Mouse (Mus musculus) adrenal gland, postnatal 36 days (tissue): ENCODE data around the gene Lyrm4. TPM values are rescaled to one million over a fixed set of nuclear protein-coding genes. Genes with fewer than 3 reads are reported as not detected.

Experiments used
- DNase-seq, 2 experiments: peaks; one replicate each; pipeline ENCODE4 v3.0.0; 2021; ENCODE audit warnings: mixed read lengths in 1 of 2
- long read RNA-seq, 2 experiments: library from polyadenylated mRNA; stranded (forward); transcript quantifications; one replicate each; pipeline ENCODE4 v2.0.0; 2021; ENCODE audit warnings: borderline sequencing depth in 2 of 2
- total RNA-seq, 2 experiments: library from RNA; stranded (reverse); gene quantifications; 2 replicates each; pipeline ENCODE4 v1.2.3; 2021

The Lyrm4 gene
- total RNA-seq = 10 to 100 TPM; 19.0 to 22.9 TPM
- long read RNA-seq, experiment 1, transcript Lyrm4-201 (3 exons, 2,086 nt) = major isoform, 20 of 71 reads
- long read RNA-seq, experiment 1, partial matches to known transcripts = 2 of 71 reads
- long read RNA-seq, experiment 1, other reads (novel, unspliced or antisense) = 49 of 71 reads
- long read RNA-seq, experiment 2, transcript Lyrm4-201 (3 exons, 2,086 nt) = major isoform, 17 of 31 reads
- long read RNA-seq, experiment 2, partial matches to known transcripts = 0 of 31 reads
- long read RNA-seq, experiment 2, other reads (novel, unspliced or antisense) = 14 of 31 reads

DNA sequence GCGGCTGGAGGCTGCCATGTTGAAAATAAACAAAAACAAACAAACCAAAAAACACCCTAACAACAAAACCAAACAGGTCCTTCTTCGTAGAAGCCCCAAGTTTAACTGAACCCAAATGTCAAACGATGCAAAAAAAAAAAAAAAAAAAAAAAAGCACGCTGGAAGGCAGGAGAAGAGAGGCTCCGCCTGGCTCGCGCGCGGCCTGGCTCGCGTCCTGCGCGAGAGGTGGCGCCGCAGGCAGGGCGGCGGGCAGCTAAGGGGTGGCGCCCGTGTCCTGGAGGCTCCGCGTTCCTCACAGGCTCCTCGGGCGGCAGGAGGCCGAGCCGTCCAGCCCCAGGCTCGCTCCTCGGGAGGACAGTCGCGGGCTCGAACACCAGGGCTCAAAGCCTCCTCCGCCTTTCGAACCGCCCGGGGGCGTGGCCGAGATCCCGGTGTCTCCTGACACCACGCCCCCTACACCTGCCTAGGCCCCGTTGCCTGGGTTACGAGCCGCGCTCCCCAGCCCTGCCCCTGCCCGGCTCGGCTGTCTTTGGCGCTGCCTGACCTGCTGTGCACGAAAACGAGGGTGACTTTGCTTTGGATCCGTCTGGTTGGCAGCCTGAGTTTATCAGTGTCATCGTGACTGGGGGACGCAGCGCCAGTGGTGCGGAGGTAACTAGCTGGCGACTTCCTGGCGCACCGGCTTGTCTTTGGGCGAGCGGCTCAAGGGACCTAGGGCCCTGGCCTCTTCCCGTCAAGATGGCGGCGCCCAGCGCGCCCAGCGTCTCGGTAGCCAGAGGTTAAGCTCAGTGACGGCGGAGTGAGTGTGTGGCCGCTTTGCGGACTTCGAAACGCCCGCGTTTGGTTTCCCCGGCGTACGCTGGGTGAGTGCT lies at the start of gene Lyrm4, which contains the start of gene Fars2:
Lyrm4 (minus strand) TSS at position 384 of the 872 bp plus-strand sequence.
Fars2 (plus strand) TSS at position 270 of the 872 bp plus-strand sequence.
- DNase-seq = peak; percentile 99 to 100

DNA sequence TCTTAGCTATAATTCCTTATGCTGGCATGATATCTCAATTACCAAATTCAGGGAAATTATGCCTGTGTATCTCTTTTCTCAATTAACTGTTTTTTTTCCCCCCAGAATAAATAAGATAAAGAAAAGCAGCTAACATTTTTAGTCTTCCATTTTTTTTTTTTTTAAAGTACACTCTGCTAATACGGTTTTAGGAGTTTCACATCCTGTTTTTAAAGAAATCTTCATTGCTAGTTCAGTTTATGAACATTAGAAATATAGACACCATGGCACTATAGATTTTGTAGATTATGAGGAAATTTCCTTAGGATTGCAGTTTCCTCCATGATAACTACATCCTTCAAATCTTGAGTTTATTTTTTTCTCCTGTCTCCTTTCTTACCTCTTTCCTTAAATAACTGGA lies 46.6 kb upstream of the Lyrm4 start:
- DNase-seq = no peak

- DNase-seq = no peak
Measured at GRCm38 (mm10) chr13:36163411-36163810, 46.1 kb upstream of the Lyrm4 start.

GRCm38 (mm10) chr13:36156340-36156931 lies 39.1 kb upstream of the Lyrm4 start:
- DNase-seq = peak; percentile 37 to 55

- no peak for DNase-seq
Measured at GRCm38 (mm10) chr13:36152728-36153498, 35.6 kb upstream of the Lyrm4 start.

- no peak for DNase-seq
Measured at GRCm38 (mm10) chr13:36150272-36150671, 32.9 kb upstream of the Lyrm4 start.

DNA sequence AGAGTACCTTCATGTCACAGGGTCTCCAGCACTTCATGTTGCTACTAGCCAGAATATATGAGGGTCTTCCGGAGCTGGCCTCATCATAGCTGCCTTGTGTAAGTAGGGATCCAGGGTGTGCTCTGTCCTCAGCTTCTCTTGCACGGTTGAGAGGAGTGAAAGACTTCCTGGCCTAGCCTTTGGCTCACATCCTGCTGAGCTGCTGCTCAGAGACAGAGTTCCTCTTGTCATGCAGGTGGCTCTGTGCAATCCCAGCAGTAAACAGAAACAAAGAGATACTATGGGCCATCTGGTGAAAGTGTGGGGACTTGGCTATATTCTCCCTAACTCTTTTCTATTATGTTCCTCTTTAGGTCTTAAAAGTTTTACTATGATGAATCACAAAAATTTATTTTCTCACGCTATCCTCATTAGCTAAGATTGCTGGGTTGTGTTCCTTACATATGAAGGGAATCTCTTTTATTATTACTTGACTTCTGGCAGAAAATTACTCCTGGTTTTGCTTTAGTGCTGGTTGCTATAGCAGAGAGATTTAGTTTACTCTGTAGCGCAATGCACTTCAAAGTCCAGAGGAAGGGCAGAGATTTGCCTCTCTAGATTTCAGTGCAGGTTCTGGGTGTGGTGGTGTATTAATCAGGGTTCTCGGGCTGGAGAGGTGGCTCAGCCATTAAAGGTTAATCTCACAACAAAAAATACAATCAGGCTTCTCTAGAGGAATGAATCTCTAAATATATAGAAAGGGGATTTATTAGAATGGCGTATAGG lies 32.0 kb upstream of the Lyrm4 start:
- DNase-seq = no peak

- no peak for DNase-seq
Measured at GRCm38 (mm10) chr13:36145601-36146000, 28.3 kb upstream of the Lyrm4 start.

DNA sequence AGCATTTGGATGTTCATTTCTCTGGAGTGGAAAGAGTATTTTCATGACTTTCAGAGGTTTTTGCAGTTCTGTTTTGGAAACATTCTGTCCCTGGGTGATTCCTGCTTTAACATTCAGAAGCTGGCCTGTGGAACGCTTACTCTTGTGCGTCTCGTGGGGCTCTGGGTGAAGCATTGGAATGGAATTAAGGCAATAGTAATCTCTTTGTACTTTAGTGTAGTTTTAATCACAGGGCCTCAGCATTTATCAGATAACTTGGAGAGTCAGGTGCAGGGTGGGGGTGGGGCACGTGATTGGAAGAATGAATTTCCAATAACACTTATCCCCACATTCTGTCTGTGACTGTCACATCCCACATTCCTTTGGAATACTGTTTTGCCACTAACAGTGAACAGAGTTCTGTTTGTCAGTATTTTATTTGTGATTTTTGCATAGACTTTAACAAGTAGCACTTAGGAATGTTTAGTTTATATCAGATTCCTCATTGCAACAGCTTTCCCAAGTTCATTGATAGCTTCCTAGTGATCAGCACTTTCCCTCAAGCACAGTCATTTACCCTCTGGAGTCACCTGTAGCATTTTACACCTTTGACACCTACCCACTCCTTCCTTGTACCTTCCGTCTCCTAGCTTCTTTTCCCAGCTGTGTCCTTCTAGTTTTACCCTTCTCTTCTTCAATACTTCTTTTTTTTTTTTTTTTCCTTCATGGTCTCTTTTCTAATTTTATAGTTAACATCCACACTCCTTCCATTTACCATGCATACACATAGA lies 23.1 kb upstream of the Lyrm4 start:
- DNase-seq = no peak

GRCm38 (mm10) chr13:36139703-36140102 lies 22.4 kb upstream of the Lyrm4 start:
- DNase-seq = no peak

GRCm38 (mm10) chr13:36131992-36132649 lies 14.8 kb upstream of the Lyrm4 start:
- DNase-seq = no peak

GRCm38 (mm10) chr13:36131401-36131800 lies 14.1 kb upstream of the Lyrm4 start:
- peak; percentile 43 to 54 for DNase-seq

DNA sequence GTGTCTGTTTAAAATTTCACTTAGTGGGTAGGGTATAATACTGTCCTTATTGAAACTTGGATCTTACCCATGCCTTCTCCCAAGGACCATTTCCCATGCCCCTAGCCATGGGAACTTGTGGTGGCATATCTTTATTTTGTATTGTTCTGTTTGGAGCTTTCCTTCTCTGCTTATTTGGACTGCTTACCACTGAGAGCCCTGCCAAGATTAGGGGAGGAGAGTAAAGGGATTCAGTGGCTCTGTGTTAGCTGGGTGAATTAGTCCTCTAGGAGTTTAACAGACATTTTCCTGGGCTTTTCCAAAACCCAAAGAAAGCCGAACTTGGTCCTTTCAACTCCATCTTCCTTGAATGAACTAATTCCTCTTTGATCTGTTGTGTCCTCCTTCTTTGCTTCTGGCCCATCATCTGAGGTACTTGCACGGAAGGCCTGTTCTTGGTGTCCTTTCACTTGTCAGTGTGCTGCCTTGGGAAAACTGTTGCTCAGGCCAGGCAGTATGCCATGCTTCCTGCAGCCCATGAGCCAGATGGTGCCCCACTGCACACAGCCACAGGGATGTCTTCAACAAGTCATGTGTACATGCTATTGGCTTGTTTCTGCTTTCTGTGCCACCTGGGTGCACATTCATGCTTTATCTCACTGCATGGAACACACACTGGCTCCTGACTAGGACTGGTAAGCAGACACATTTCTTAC lies 12.2 kb upstream of the Lyrm4 start:
- no peak for DNase-seq

- no peak for DNase-seq
Measured at GRCm38 (mm10) chr13:36120606-36121005, 3.3 kb upstream of the Lyrm4 start.

- DNase-seq = no peak
Measured at GRCm38 (mm10) chr13:36119684-36120083, 2.4 kb upstream of the Lyrm4 start.

DNA sequence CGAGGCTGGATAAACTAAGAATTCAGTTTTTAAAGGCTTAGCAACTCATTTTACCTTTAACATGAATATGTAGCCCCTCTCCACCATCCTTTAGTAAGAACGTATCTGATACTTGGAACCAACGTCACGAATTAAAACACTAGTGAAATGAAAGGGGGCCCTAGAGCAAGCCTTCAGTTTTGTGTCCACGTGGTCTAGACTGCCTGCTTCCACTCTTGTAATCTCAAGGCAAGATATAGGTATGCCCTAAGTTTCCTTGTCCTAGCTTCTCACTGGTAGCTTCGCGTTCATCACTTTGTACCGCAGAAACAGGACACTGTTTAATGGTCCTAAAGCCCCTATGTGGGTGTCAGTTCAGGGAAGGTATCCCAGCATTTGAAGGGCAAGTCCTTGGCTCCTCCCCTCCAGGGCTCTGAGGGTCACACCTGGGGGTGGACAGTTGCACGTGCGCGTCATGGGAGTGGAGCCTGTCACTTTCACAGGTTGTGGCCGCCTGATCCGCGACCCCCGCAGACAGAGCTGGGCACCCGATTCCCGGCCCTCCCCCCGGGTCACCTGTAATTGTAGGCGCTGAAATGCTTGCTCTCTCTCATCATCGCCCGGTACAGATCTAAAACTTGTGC lies 695 bp downstream of the Lyrm4 start:
- DNase-seq = peak; percentile 34 to 49

GRCm38 (mm10) chr13:36113181-36113580 lies 4.1 kb downstream of the Lyrm4 start:
- DNase-seq = no peak

- DNase-seq = no peak
Measured at GRCm38 (mm10) chr13:36111331-36111730, 6.0 kb downstream of the Lyrm4 start.

DNA sequence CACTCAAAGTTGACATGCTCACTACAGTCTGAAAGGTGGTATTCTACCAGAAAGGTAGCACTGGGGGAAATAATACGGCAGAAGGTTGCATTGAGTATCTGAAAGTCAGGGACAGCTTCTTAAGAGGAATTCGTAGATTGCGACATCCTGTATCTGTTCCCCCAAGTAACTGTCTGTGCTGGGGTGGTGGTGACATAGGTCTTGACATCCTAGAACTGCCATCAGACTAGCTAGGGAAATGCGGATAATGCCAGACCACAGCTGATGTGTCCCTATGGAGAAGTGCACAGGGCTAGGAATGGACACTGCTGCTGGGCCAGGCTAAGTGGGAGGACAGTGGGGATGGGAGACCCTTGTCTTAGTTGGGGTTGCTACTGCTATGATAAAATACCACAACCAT lies 8.8 kb downstream of the Lyrm4 start:
- no peak for DNase-seq
